Mouse (Mus musculus) midbrain, embryonic 12.5 days (tissue): ENCODE measurements around the gene Ccdc146. TPM values are rescaled to one million over a fixed set of nuclear protein-coding genes. Genes with fewer than 3 reads are reported as not detected.

Experiments
- ATAC-seq: fragments of 200-750 bp; cut with Nextera tagmentation; 2 replicates; pipeline ENCODE4 v1.8.0; 2017; ENCODE audit warnings: low read depth, moderate TSS enrichment, moderate library complexity; ENCODE audit not compliant: low FRiP score
- H3K27ac ChIP-seq: fragments of 300-500 bp; sonication (generic); replicated peaks from 2 replicates; pipeline ENCODE4 v1.5.1; 2016; ENCODE audit warnings: mild to moderate bottlenecking
- H3K27me3 ChIP-seq: fragments of 300-500 bp; sonication (generic); 2 replicates; pipeline ENCODE4 v1.6.1; 2016; ENCODE audit warnings: mild to moderate bottlenecking
- H3K36me3 ChIP-seq: fragments of 300-500 bp; sonication (generic); 2 replicates; pipeline ENCODE4 v1.6.1; 2016
- H3K4me1 ChIP-seq: fragments of 300-500 bp; sonication (generic); 2 replicates; pipeline ENCODE4 v1.6.1; 2016
- H3K4me2 ChIP-seq: fragments of 300-500 bp; sonication (generic); replicated peaks from 2 replicates; pipeline ENCODE4 v1.6.1; 2016; ENCODE audit warnings: mild to moderate bottlenecking, moderate library complexity
- H3K4me3 ChIP-seq: fragments of 300-500 bp; sonication (generic); 2 replicates; pipeline ENCODE4 v1.5.1; 2016; ENCODE audit warnings: mild to moderate bottlenecking
- H3K9ac ChIP-seq: fragments of 300-500 bp; sonication (generic); replicated peaks from 2 replicates; pipeline ENCODE4 v1.6.1; 2016; ENCODE audit warnings: mild to moderate bottlenecking, moderate library complexity
- H3K9me3 ChIP-seq: fragments of 300-500 bp; sonication (generic); 2 replicates; pipeline ENCODE4 v1.6.1; 2016; ENCODE audit warnings: mild to moderate bottlenecking
- WGBS: fragments of 180-500 bp; shearing (Covaris S2); methylation state at CpG from one replicate; pipeline ENCODE4 v1.1.7; 2016; 5-methylcytosine and 5-hydroxymethylcytosine counted together
- polyA plus RNA-seq: library from polyadenylated mRNA; unstranded; fragments of >200 nt; fragmentation: Nextera tagmentation; extraction: Ambion mirVana; gene quantifications from 2 replicates; pipeline ENCODE4 v1.2.1, GENCODE M21; 2016

Ccdc146 gene
- 0.29 TPM in 1 of 2 replicates, not detected in the other for polyA plus RNA-seq

DNA sequence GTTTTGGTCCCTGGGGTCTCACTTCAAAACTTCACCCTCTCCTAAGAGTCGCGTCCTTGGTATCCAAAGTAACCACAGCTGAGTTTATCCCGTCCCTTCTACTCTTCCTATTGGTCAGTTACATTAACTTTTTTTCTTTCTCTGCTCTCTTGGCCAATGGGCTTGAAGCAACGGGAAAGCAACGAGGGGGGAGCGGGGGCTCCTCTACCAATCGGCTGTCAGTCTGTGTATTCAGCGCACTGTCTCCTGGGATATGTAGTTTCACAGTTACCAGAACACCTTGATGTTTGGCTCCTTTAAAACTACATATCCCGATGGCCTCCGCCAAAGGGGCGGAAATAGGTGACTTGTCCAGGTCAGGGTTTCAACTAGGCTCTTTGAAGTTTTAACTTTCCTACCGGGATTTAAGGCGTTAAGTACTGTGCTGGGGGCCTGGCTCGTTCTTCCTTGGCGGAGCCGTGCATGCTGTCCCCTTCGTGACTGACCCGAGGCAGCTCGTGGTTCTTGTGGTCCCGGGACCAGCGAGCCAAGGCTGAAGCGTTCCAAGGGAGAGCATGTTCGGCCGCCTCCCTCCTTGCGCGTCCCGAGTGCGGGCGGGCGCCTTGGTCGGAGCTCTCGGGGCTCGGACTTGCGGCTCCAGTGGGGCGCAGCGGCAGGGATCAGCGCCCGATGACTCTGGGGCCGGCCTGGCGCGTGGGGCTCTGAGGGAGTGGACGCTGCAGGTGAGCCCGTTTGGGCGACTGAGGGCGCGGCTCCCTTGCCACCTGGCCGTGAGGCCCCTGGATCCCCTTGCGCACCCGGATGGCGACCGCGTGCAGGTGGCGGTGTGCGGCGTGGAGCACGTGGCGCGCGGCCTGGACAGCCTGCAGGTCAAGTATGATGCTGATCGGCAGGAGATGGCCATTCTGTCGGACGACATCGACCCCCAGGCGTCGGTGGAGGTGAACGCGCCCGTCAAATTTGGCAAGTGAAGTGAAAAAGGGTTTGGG, at the start of gene Ccdc146, which contains the start of gene Fam185a:
Gene Ccdc146, minus strand, starts transcription at position 64 of the 989 bp plus-strand sequence.
Gene Fam185a, plus strand, starts transcription at position 345 of the 989 bp plus-strand sequence.
- no peaks in the 10 kb centered on the region for H3K36me3 ChIP-seq
- WGBS: under 1% methylated on average over 68 of the region's 68 CpGs
- peak within 1 kb of the TSS; percentile 70 for H3K9ac ChIP-seq
- peak within 1 kb of the TSS; percentile 65 for H3K4me3 ChIP-seq
- peak within 1 kb of the TSS; percentile 93 for H3K4me2 ChIP-seq
- H3K9me3 ChIP-seq: no peaks in the 10 kb centered on the region
- H3K4me1 ChIP-seq: peaks cover 6% of the 10 kb centered on the region; the same call in 1 of the 2 replicates
- peak; percentile 100 for ATAC-seq
- no peaks in the 10 kb centered on the region for H3K27me3 ChIP-seq
- no peak within 1 kb of the TSS for H3K27ac ChIP-seq

GRCm38 (mm10) chr5:21468100-21468499, 43.6 kb upstream of the Ccdc146 start:
- Histone ChIP-seq H3K27ac (no peak overlapping the region), H3K4me3 (no peak overlapping the region), H3K9me3 (no peaks in the 10 kb centered on the region), H3K4me2 (no peak overlapping the region), H3K4me1 (no peaks in the 10 kb centered on the region), H3K36me3 (no peaks in the 10 kb centered on the region), H3K27me3 (no peaks in the 10 kb centered on the region), H3K9ac (no peak overlapping the region)
- 93% methylated on average over 12 of the region's 12 CpGs for WGBS
- no peak for ATAC-seq

GRCm38 (mm10) chr5:21467387-21467786, 42.9 kb upstream of the Ccdc146 start:
- Histone ChIP-seq H3K4me3 (no peak overlapping the region), H3K9ac (no peak overlapping the region), H3K4me2 (no peak overlapping the region), H3K4me1 (no peaks in the 10 kb centered on the region), H3K9me3 (no peaks in the 10 kb centered on the region), H3K36me3 (no peaks in the 10 kb centered on the region), H3K27me3 (no peaks in the 10 kb centered on the region), H3K27ac (no peak overlapping the region)
- ATAC-seq: no peak
- WGBS: 58% methylated on average over 7 of the region's 7 CpGs

DNA sequence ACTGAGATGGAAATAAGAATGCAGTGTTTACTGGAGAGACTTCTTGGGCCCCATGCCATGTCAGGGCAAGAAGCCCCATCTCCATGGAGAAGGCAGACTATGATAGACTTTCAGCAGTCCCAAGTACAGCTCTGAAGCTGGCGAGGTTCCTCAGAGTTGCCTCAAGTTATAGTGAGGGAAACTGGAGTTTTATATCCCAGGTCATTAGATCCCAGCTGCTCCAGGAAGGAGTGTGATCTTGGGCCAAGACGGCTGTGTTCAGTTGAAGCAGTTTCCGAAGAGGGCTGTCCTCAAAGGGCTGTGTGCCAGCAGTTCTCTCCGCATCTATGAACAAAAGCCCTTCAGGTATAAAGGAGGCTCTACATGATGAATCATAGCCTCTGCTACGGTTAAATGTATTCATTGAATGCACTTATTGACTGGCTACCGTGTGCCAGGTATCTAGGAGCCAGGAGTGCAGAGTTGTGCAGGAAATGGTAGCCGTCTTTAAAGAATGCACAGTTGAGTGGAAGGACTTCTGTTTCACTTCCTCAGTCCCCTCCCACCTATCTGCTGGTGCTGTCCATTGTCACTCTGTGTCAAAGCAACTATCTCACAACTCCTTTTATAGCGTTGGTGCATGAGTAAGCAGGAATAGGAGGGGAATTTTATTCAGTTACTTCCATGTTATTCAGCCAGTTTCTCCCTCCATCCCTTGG, 16.5 kb upstream of the Ccdc146 start:
- no peaks in the 10 kb centered on the region for H3K9me3 ChIP-seq
- no peak overlapping the region for H3K27ac ChIP-seq
- peaks cover 19% of the 10 kb centered on the region for H3K27me3 ChIP-seq
- no peaks in the 10 kb centered on the region for H3K36me3 ChIP-seq
- H3K9ac ChIP-seq: no peak overlapping the region
- ATAC-seq: no peak
- 0 out of 2 replicates have a peak, but pooled peaks cover 5% of the 10 kb centered on the region for H3K4me1 ChIP-seq
- H3K4me2 ChIP-seq: no peak overlapping the region
- 89% methylated on average over 8 of the region's 8 CpGs for WGBS
- H3K4me3 ChIP-seq: no peak overlapping the region

DNA sequence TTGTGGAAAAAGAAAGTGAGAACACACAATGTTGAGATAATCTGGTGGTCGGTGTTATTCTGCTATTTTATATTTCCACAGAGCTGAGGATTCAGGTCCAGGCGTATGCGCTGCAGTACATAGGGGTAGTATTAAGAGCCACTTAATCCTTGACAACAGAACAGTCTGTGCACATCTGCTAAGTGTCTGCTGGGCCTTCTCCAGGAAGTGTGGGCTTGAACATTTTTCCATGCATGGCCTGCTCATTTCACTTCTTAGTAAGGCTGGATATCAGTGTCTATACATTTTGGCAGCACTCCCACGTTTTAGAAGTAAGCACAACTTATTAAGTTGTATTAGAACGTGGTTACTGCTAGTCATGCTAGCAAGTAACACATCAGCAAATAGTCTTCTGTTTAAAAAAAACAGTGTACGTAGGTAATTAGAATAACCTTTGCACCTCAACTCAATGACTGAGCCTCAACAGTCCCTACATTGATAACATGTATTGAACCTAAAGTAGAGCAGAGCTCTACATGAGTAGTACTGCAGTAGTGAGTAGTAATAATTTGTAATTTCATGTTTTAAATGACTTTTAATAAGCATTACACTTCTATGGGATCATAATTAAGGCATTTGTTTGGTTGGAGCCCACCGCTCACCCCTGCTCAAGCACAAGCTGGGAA, 15.1 kb upstream of the Ccdc146 start:
- no peak for ATAC-seq
- WGBS: 91% methylated on average over 7 of the region's 7 CpGs

GRCm38 (mm10) chr5:21438428-21438827, 14.0 kb upstream of the Ccdc146 start:
- Histone ChIP-seq H3K4me2 (no peak overlapping the region), H3K27me3 (peaks cover 25% of the 10 kb centered on the region), H3K9me3 (no peaks in the 10 kb centered on the region), H3K27ac (no peak overlapping the region), H3K36me3 (no peaks in the 10 kb centered on the region), H3K4me1 (0 out of 2 replicates have a peak, but pooled peaks cover 5% of the 10 kb centered on the region), H3K4me3 (no peak overlapping the region), H3K9ac (no peak overlapping the region)
- WGBS: 95% methylated on average over 9 of the region's 9 CpGs
- ATAC-seq: no peak

More for the DNA sequence above, 15.1 kb upstream of the Ccdc146 start:
- H3K9me3 ChIP-seq: no peaks in the 10 kb centered on the region
- 0 out of 2 replicates have a peak, but pooled peaks cover 5% of the 10 kb centered on the region for H3K4me1 ChIP-seq
- H3K36me3 ChIP-seq: no peaks in the 10 kb centered on the region
- no peak overlapping the region for H3K4me3 ChIP-seq
- no peak overlapping the region for H3K4me2 ChIP-seq
- H3K9ac ChIP-seq: no peak overlapping the region
- peaks cover 25% of the 10 kb centered on the region for H3K27me3 ChIP-seq
- H3K27ac ChIP-seq: no peak overlapping the region

- Histone ChIP-seq H3K27ac (no peak overlapping the region), H3K4me2 (no peak overlapping the region), H3K4me1 (0 out of 2 replicates have a peak, but pooled peaks cover 5% of the 10 kb centered on the region), H3K27me3 (peaks cover 17% of the 10 kb centered on the region), H3K9ac (no peak overlapping the region), H3K4me3 (no peak overlapping the region), H3K36me3 (no peaks in the 10 kb centered on the region), H3K9me3 (no peaks in the 10 kb centered on the region)
- 27% methylated on average over 8 of the region's 8 CpGs for WGBS
- ATAC-seq: peak; percentile 87
Observed at GRCm38 (mm10) chr5:21436471-21436975, 12.0 kb upstream of the Ccdc146 start.

GRCm38 (mm10) chr5:21434148-21434929, 9.9 kb upstream of the Ccdc146 start:
- no peak for ATAC-seq
- H3K4me2 ChIP-seq: no peak overlapping the region
- H3K36me3 ChIP-seq: no peaks in the 10 kb centered on the region
- peaks cover 11% of the 10 kb centered on the region for H3K27me3 ChIP-seq
- no peak overlapping the region for H3K27ac ChIP-seq
- no peak overlapping the region for H3K4me3 ChIP-seq
- H3K9ac ChIP-seq: no peak overlapping the region
- 80% methylated on average over 11 of the region's 11 CpGs for WGBS
- no peaks in the 10 kb centered on the region for H3K9me3 ChIP-seq
- 0 out of 2 replicates have a peak, but pooled peaks cover 5% of the 10 kb centered on the region for H3K4me1 ChIP-seq

DNA sequence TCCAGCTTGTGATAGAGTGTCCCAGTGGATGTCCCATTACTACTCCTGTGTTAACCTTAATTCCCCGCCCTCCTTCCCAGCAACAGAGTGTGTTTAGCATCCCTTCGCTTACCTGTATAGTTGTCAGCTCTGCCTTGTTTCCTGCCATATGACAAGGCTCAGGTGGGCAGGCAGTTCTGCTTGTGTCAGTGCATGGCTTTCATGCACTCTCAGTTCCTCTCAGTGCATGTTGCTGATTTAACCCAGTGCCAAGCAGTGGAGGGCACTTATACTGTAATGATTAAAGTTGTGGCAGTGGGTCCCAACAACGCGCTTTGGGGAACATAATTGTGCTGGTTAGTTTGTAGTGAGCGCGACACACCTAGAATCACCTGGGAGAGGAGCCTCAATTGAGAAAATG, 2.2 kb upstream of the Ccdc146 start:
- ATAC-seq: no peak
- Histone ChIP-seq H3K9me3 (no peaks in the 10 kb centered on the region), H3K4me1 (peaks cover 6% of the 10 kb centered on the region; the same call in 1 of the 2 replicates), H3K4me3 (no peak overlapping the region), H3K4me2 (no peak overlapping the region), H3K9ac (no peak overlapping the region), H3K27ac (no peak overlapping the region), H3K36me3 (no peaks in the 10 kb centered on the region), H3K27me3 (no peaks in the 10 kb centered on the region)
- 93% methylated on average over 6 of the region's 6 CpGs for WGBS

- Histone ChIP-seq H3K9me3 (no peaks in the 10 kb centered on the region), H3K27me3 (no peaks in the 10 kb centered on the region), H3K27ac (no peak overlapping the region), H3K4me1 (no peaks in the 10 kb centered on the region), H3K36me3 (no peaks in the 10 kb centered on the region), H3K4me3 (no peak overlapping the region), H3K9ac (no peak overlapping the region), H3K4me2 (no peak overlapping the region)
- WGBS: 38% methylated on average over 1 of the region's 1 CpGs
- no peak for ATAC-seq
Observed at GRCm38 (mm10) chr5:21420609-21421008, 3.9 kb downstream of the Ccdc146 start.

DNA sequence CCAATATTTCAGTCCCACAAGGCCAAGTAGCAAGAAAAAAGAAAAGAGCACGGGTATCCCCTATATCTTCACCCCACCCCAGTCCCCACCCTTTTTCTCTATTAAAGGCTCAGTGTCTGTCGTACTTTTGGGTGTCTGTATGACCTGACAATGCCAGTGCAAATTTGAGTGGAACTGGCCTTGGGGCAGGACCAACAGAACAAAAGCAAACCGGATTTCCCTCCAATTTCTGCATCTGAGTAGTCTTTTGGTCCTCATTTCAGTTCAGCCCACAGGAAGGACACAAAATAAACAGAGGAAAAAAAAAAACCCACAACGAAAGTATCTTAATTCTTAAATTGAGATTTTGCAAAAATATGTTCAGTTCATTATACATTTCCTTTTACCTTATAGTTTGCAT, 5.9 kb downstream of the Ccdc146 start:
- Histone ChIP-seq H3K4me3 (no peak overlapping the region), H3K9me3 (no peaks in the 10 kb centered on the region), H3K27ac (no peak overlapping the region), H3K27me3 (no peaks in the 10 kb centered on the region), H3K9ac (no peak overlapping the region), H3K4me2 (no peak overlapping the region), H3K36me3 (no peaks in the 10 kb centered on the region), H3K4me1 (no peaks in the 10 kb centered on the region)
- no peak for ATAC-seq
- 75% methylated on average over 4 of the region's 4 CpGs for WGBS
